Mouse (Mus musculus) leukemia stem cell, adult 10-12 weeks (primary cell): ENCODE data around the gene Wrb. TPM values are rescaled to one million over a fixed set of nuclear protein-coding genes. Genes with fewer than 3 reads are reported as not detected.

ENCODE experiments used
- polyA plus RNA-seq: library from polyadenylated mRNA; stranded (reverse); fragments of >175 nt; gene quantifications from 2 replicates; pipeline ENCODE4 v1.2.3, GENCODE M21; 2012; ENCODE audit warnings: low replicate concordance

The Wrb gene
- 2.7 and 3.1 TPM in 2 replicates for polyA plus RNA-seq

GRCm38 (mm10) chr16:96145110-96145800 is at the start of gene Wrb:
TSS of gene Wrb (plus strand) at chr16:96145407.

GRCm38 (mm10) chr16:96127657-96128344 is 17.4 kb upstream of the Wrb start, which contains the start of gene Hmgn1:
TSS of gene Hmgn1 (minus strand) at chr16:96127729.

GRCm38 (mm10) chr16:96191531-96192506 is 46.6 kb downstream of the Wrb start, which contains the start of gene Lca5l:
TSS of gene Lca5l (minus strand) at chr16:96192271.

GRCm38 (mm10) chr16:96199913-96200701 is 54.9 kb downstream of the Wrb start, which contains the start of gene Sh3bgr:
TSS of gene Sh3bgr (plus strand) at chr16:96200450.

Other genes starting within 250 kb of the Wrb start
- gene Psmg1, start 154.4 kb upstream of the Wrb start, polyA plus RNA-seq = 33.8 and 50.0 TPM in 2 replicates
- 8.0 and 9.9 TPM in 2 replicates for gene Brwd1, start 62.9 kb upstream of the Wrb start, polyA plus RNA-seq
- gene Hmgn1, start 17.7 kb upstream of the Wrb start, polyA plus RNA-seq = 63.0 and 91.5 TPM in 2 replicates
- gene Lca5l, start 46.9 kb downstream of the Wrb start, polyA plus RNA-seq = 0.06 TPM in 1 of 2 replicates, not detected in the other
- gene Sh3bgr, start 55.0 kb downstream of the Wrb start, polyA plus RNA-seq = 0.16 TPM in 1 of 2 replicates, not detected in the other
- not detected in 2 replicates for gene B3galt5, start 90.4 kb downstream of the Wrb start, polyA plus RNA-seq